Mouse (Mus musculus): ENCODE data around the gene Cmtm3.
A peak's percentile ranks its signal among the peaks of the same experiment; 100 is the strongest.
"Not testable (repeated sequence)": the region's sequence is repeated elsewhere in the genome, so short reads cannot be mapped to it uniquely, and the experiment has no call there.

Gene Cmtm3

DNA sequence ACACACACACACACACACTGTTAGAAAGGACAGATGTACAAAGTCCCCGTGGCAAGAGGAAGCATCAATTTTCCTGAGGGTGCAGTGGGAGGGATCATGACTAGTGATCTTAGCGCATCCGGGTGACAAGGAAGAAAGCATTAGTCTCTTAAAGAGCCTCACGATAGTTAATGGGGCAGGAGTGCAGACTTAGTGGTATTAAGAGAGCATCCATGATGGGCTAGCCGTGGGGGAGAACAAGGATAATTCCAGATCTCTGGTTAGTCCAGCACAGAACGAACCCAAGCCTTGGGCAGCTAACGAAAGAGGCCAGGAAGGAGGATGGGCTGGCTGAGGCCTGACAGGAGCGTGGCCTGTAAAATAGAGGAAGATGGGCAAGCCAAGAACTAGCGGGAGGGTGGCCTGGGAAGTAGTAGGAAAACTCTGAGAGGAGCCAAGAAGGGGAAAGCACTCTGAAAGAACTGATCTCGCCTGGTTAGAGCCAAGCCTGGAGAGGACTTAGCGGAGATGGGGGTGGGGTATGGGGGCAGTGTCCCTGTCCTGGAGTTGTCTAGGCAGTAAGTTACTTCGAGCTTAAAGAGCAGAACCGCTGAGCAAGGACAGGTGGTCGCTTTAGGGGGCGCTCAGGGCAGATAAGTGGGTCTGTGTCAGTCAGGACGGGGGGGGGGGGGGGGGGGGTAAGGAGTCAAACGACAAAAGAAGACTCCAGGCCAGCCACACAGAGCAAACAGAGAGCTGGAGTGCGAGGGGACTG is at the start of gene Cmtm3:
Cmtm3 (plus strand) TSS at position 182 of the 754 bp plus-strand sequence.
- DNase-seq (ENCODE audit: extremely low spot score): no peak

DNA sequence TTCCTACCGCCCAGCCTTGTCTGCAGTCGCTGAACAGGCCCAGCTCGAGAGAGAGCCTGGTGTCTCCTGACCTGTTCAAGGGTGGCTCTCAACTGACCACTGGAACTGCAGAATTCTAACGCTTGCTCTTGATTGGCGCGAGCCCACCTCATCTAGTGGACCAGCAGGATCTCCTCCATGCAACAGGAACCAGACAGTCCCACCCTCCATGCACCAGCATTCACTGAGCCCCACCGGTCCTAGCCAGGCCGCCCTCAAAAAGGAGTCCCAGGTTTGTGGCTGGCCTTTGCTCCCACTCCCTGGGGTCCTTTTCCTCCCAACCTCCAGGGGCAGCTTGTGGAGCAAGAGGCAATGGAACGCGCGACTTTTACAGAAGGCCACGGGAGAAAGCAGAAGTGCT is 46.1 kb upstream of the Cmtm3 start, which contains the start of gene Cmtm2a:
Cmtm2a (minus strand) TSS at position 101 of the 400 bp plus-strand sequence.
- DNase-seq (ENCODE audit: extremely low spot score): not testable (repeated sequence)

DNA sequence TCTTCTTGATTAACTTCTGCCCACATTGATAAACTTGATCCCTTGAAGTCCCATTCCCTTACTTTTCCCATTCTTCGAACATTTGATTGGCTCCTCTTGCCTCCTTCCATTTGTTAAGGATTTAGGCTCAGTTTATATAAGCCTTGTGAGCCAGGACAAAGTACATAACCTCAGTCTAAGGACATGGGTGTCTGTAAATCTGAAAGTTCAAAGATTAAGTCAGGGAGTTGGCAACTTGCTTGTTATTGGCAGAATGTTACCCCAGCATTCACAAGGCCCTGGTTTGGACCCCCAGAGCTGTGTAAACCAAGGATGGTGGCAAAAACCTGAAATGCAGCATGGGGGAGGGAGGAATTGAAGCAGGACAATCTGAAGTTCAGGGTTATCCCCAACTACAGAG is 44.8 kb upstream of the Cmtm3 start:
- DNase-seq (ENCODE audit: extremely low spot score): no peak

DNA sequence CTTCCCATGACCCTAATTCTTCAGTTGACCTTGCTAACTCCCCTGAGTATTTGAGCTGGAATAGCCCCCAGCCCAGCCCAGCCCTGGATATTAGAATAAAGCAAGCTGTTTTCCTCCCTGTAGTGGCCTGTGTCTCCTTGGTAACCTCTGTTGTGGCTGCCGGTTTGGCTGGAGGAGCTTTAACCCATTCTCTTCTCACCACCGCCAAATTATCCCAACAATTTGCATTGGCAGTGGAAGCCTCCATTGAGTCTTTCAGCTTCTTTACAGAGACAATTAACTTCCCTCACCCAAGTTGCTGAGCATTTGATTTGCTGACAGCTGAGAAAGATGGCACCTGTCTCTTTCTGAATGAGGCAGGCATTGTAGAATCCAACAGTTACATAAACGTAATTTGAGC is 37.6 kb upstream of the Cmtm3 start:
- DNase-seq (ENCODE audit: extremely low spot score): peak; percentile 35

DNA sequence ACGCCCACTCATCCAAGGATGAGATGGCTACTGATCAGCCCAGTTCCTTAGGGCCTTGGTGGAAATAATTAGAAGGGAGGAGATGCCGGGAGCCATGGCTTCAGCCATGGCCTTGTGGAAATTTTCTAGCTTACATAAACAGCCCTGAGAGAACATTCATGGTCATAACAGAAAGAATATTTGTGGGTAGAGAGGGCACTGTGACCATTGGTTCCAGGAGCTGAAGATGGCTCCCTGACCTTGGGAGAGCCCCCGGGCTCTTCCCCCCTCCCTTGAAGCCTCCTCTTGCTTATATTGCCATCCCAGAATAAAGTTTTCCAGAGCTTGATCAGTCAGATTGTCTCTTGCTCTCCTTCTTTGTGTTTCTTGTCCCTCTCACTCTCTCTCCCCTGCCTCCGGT is 36.7 kb upstream of the Cmtm3 start:
- DNase-seq (ENCODE audit: extremely low spot score): not testable (repeated sequence)

DNA sequence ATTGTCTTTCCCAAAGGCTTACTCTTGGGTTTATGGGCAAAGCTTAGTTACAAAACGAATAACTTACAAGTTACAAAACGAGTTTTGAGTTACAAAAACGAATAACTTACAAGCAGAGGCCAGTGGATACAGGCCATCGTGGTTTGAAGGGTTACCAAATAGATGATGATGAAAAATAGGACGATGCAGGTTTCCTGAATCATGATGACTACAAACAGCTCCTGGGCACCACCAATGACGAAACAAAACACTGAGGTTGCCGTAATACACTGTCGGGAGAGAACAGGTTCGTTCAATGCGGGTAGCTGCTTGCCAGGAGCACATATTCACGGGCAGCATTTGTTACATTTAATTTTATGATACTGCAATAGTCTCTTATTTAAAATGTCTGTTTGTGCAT is 34.2 kb upstream of the Cmtm3 start:
- no peak for DNase-seq (ENCODE audit: extremely low spot score)

DNA sequence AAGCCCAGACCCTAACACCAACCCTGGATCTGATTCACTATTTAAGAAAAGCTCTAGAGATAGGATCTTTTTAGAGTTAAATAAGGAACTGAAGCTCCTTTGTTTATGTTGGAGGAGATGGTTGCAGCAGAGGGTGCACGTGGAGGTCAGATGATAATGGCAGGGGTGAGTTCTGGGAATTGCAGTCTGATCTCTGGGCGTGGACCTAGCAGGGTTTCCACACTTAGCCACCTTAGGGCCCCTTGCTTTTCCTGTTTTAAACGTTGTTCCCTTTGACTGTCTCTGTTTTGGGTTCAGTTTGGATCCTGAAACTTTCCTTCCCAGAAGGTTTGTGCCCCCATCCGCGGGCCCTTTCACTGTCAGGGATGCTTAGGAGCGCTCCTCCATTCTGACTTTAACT is 30.9 kb upstream of the Cmtm3 start:
- DNase-seq (ENCODE audit: extremely low spot score): not testable (repeated sequence)

DNA sequence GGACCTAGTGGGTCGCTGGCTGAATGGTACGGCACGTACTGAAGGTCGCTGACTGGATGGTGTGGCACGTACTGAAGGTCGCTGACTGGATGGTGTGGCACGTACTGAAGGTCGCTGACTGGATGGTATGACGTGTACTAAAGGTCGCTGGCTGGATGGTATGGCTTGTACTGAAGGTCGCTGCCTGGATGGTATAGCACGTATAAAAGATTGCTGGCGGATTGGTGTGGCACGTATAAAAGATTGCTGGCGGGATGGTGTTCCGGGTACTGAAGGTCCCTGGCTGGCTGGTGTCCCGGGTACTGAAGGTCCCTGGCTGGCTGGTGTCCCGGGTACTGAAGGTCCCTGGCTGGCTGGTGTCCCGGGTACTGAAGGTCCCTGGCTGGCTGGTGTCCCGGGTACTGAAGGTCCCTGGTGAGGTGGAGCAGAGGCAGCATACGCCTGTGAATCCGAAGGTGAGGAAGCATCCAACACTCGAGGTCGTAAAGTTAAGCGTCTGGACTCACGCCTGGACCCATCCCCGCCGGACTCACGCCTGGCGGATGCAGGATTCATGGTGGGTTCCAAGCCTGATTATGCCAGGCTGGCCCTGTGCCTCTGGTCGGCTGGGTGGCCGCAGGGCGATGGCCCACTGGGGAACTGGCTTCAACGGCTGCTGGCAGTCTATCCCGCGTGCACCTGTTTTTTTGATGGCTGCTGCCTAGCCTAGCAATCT is 29.6 kb upstream of the Cmtm3 start, which contains the start of the genes Gm45711 and Cmtm1:
Gm45711 (minus strand) TSS at position 641 of the 715 bp plus-strand sequence.
Cmtm1 (minus strand) TSS at position 705 of the 715 bp plus-strand sequence.
- not testable (repeated sequence) for DNase-seq (ENCODE audit: extremely low spot score)

DNA sequence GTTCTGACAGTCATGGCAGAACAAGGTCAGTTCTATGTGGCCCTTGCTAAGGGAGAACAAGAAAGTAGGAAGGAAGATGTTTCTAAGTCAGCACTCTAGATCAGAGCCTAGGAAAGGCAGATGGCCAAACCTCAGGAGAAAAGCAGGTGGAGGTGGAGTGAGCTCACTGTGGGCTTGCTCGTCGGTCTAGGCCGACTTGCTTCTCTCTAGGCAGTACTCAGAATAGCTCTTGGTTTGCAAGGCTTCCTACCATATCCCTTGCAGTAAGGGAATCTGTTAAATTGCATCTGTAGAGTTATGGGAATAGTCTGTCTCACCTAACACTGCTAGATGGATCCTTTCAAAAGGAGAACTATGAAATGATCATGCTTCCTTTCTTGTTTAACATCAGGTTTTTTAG is 27.2 kb upstream of the Cmtm3 start:
- DNase-seq (ENCODE audit: extremely low spot score): not testable (repeated sequence)

DNA sequence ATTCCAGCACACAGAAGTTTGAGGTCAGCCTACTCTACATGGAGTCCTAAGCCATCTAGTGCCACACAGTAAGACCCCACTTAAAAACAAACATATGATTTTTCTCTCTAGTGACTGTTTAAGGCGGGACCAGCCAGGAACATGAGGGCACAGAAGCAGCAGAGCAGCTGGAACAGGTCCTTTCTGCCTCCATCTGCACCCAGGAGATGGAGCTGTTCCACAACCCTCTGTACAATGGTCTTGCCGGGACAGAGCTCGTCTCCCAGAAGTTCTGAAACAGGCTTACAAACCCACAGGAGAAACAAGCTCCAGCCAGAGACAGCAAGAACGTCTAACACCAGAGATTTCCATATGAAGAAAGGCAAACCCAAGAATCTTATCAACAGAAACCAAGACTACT is 25.9 kb upstream of the Cmtm3 start:
- DNase-seq (ENCODE audit: extremely low spot score): no peak

DNA sequence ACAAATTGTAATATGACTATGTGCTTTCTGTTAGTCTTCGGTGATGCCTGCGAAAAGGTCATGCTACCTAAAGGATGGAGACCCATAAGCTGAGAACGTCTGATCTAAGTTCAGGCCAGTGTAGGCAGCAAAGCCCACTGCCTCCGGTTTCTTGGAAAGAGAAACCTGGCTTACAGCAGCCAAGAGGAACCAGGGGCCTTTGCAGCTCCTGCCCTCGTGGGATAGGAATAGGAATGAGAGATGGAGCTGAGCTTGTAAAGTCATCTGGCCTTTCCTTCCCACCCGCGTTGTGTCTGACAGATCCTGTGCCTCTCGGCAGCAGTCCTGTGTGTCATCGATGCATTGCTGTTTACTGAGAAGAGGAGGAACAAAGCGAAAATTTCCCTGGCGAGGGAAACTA is 17.9 kb upstream of the Cmtm3 start, which contains the start of gene Gm11020:
Gm11020 (plus strand) TSS at position 301 of the 400 bp plus-strand sequence.
- not testable (repeated sequence) for DNase-seq (ENCODE audit: extremely low spot score)

DNA sequence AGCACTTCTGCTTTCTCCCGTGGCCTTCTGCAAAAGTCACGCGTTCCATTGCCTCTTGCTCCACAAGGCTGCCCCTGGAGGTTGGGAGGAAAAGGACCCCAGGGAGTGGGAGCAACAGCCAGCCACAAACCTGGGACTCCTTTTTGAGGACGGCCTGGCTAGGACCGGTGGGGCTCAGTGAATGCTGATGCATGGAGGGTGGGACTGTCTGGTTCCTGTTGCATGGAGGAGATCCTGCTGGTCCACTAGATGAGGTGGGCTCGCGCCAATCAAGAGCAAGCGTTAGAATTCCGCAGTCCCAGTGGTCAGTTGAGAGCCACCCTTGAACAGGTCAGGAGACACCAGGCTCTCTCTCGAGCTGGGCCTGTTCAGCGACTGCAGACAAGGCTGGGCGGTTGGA is 17.3 kb upstream of the Cmtm3 start, which contains the start of gene Cmtm2b:
Cmtm2b (plus strand) TSS at position 301 of the 400 bp plus-strand sequence.
- DNase-seq (ENCODE audit: extremely low spot score): not testable (repeated sequence)

DNA sequence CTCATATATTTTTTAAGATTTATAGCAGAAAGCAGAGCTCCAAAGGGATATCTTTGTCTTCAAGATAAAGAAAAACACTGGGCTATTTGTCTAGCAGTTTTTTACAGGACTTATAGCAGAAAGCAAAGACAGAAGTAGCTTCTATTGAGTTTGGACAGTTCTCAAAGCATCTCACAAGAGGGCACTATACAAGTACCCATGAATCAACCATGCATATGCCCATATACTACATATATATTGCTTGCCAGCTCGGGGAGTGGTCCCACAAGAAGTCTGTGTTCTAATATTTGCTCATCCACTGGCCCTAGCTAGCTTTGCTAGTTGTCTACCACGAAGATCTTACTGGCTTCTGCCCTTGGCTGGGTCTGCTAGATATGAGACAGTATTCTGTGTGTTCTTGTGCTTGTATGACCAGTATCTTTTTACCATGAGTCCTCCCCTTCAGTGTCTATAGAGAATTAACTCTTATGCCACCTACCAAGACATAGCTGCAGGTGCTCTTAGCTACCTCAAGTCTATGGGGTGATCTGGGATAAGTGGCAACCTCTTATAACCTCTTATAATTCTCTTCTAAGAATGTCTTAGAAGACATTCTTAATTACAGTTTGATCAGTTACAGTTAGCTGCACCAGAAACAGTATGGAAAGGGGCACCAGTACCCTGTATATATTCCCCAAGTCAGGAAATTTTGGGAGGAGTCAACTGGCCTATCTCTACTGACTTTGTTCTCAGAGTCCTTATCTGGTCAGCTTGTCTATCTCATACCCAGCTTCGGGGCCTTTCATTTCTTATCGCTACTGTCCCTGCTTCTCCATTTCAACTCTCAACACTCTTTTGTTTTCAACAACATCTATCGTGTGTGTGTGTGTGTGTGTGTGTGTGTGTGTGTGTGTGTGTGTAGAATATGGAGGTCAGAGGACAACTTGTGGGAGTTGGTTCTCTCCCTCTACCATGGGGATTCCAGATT is 6.3 kb upstream of the Cmtm3 start:
- no peak for DNase-seq (ENCODE audit: extremely low spot score)

DNA sequence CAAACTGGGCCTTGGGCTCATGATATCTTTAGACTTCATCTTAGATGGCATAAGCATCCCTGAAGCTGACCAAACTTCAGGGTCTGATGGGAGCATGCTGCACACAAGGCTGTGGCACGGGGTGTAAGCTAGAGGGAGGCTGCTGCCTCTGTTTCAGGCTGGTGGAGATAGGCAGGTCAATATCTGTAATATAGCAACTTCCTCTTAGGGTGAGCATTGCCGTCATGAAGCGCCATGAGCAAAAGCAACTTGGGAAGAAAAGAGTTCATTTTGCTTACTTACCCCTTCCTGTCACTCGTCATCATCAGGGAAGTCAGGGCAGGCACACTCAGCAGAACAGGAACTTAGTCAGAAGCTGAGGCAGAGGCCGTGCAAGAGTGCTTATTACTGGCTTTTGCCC is 5.4 kb upstream of the Cmtm3 start:
- DNase-seq (ENCODE audit: extremely low spot score): no peak

DNA sequence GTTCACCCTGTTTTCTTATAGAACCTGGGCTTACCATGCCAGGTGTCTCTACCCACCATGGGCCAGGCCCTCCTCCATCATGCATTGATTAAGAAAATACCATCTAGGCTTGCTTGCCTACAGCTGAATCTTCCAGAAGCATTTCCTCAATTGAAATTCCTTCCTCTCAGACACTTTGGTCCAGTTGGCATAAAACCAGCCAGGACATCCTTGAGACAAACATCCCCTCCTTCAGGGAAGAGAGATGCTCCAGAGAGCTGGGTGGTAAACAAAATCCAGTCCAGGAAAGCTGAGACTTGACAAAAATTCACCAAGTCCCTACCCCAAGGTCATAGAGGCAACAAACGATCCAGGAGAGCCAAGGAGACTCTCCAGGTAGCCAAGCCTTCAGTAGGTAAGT is 5.0 kb upstream of the Cmtm3 start:
- DNase-seq (ENCODE audit: extremely low spot score): no peak

DNA sequence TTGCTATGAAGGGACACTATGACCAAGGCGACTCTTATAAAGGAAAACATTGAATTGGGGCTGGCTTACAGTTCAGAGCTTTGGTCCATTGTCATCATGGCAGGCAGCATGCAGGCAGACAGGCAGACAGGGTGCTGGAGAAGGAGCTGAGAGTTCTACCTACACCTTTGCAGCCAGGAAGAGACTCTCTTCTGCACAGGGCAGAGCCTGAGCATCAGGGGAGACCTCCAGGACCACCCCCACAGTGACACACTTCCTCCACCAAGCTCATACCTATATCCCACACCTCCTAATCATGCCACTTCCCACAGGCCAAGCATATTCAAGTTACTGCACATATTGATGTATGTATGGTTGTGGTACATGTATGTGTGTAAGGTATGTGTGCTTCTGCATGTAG is 2.4 kb upstream of the Cmtm3 start:
- no peak for DNase-seq (ENCODE audit: extremely low spot score)

DNA sequence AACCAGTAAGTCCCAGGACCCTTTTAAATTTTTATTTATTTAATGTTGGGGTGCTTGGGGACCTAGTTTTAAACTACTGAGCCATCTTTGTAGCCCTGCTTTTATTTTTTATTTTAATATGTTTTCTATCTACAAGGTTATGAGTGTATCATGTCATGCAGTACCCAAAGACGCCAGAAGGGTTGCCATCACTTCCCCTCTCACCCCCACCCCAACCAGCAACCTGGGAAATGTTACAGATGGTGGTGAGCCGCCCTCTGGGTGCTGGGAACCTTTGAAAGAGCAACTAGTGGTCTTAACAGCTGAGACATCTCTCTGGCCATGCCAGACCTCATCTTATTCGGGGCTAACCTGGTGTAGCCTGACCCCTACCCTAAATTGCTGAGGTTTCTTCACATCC is 1.3 kb upstream of the Cmtm3 start:
- no peak for DNase-seq (ENCODE audit: extremely low spot score)

DNA sequence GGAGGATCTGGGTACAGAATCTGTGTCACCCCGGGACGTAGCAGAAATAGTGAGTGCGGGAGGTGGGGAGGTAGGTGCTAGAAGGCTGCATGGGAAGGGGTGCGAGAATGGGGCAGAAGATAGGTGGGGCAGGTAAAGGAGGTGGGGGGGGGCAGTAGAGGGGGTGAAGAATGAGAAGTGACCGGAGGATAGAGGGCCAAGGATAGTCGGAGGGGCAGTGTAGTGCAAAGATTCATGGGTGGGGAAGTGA is 698 bp downstream of the Cmtm3 start:
- DNase-seq (ENCODE audit: extremely low spot score): no peak

DNA sequence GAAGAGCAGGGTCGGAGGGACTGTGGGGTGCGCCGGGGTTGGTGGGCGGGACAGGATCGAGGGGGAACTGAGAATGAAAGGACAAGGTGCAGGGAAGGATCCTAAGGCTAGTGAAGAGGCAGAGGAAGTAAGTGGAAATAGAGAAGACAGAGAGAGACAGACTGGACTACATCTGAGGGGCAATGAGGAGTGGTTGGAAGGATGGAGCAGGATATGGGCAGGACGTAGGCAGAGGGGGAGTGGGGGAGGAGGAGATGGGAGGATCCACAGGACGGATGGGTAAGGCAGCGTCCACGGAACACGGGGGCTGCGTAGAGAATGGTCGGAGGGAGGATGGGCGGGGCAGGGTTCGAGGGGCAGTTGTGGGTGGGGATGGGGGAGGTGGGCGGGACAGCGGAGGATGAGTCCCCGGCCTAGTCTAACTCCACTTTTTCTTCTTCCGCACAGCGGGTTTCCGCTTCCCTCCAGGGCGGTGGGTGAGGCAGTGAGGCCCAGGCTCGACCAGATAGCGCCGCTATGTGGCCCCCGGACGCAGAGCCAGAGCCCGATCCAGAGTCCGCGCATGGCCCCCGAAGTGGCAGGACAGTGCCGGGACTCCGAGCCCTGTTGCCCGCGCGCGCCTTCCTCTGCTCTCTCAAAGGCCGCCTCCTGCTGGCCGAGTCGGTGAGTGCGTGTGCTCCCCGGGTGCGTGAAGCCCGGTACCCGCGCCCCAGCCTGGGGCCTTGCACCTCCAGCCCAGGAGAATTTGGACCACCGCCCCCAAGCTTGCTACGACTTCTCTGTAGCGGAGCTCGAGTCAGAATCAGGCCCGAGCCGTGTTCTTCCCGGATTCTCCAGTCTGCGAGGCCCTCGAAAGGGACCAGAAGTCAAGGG is 1.3 kb downstream of the Cmtm3 start:
- peak; percentile 85 for DNase-seq (ENCODE audit: extremely low spot score)

DNA sequence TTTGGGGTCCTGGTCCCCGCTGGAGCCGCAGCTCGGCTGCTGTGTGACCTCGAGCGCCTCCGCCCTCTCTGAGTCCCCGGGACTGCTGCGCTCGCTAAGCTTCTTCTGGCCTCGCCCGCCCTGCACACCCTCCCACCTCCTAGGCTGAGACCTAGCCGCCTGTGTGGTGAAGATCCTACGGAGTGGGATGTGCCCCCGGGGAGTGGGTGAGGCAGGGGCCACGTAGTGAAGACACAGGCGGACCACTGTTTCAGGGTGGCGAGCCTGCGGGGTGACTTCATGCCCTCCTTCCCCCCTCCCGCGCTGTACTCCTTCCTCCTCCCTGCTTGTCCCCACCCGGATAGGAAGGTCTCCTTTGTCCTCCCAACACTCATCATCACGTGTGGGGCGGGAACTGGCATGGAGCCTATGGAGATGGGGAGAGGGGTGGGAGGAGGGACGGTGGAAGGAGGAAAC is 1.9 kb downstream of the Cmtm3 start:
- DNase-seq (ENCODE audit: extremely low spot score): peak; percentile 80

DNA sequence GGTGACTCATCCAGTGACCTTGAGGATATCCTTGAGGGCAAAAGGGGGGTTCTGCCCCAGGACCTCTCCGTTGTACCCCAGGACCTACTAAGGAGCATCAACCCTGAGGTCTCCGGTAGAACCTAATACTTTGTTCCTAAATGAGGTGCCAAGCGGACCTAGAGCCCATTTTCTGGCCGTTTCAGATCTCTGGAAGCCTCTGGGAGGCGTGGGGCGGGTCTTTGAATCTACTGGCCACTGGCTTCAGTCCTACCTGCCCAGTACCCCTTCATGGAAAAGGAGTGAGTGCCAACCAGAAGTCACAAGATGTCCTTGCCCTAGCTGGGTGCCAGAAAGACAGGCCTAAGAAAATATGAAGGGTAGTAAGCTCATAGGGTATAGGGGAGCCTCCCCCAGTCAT is 2.5 kb downstream of the Cmtm3 start:
- DNase-seq (ENCODE audit: extremely low spot score): no peak
